Mouse (Mus musculus) layer of hippocampus, adult 8-10 months (tissue): ENCODE results near the gene Crygn. TPM values are rescaled to one million over a fixed set of nuclear protein-coding genes. Genes with fewer than 3 reads are reported as not detected.

Experiments
- DNase-seq, 2 experiments: peaks; one replicate each; pipeline ENCODE4 v3.0.0; 2022; ENCODE audit warnings: low spot score in 2 of 2
- total RNA-seq, 4 experiments: library from RNA; stranded (reverse); gene quantifications; 2 replicates each; pipeline ENCODE4 v1.2.4; 2022

Gene Crygn
- total RNA-seq, 4 experiments from 2014 or later, result 0.52 to 2.1 (median 1.3) TPM; not detected in 1

- no peak for DNase-seq
These were observed 8.1 kb downstream of the Crygn start for GRCm38 (mm10) chr5:24749731-24750130.

GRCm38 (mm10) chr5:24747533-24747932 is 10.3 kb downstream of the Crygn start:
- DNase-seq, result no peak

GRCm38 (mm10) chr5:24743956-24744355 is 13.9 kb downstream of the Crygn start:
- no peak for DNase-seq

GRCm38 (mm10) chr5:24741172-24741885 is 16.5 kb downstream of the Crygn start:
- DNase-seq, result no peak

- peak in 1 of 2 experiments; percentile 16 for DNase-seq
These were observed 18.6 kb downstream of the Crygn start for GRCm38 (mm10) chr5:24739141-24739753.

- DNase-seq, result no peak
These were observed 19.3 kb downstream of the Crygn start for GRCm38 (mm10) chr5:24738517-24738916.

- no peak for DNase-seq
These were observed 20.2 kb downstream of the Crygn start for GRCm38 (mm10) chr5:24737595-24737994.

- no peak for DNase-seq
These were observed 23.9 kb downstream of the Crygn start for GRCm38 (mm10) chr5:24733771-24734426.

- no peak for DNase-seq
These were observed 24.7 kb downstream of the Crygn start for GRCm38 (mm10) chr5:24733134-24733533.

- DNase-seq, result no peak
These were observed 26.8 kb downstream of the Crygn start for GRCm38 (mm10) chr5:24730986-24731385.

- no peak for DNase-seq
These were observed 27.3 kb downstream of the Crygn start, which contains the start of gene Wdr86 for GRCm38 (mm10) chr5:24730488-24730871. Gene Wdr86, minus strand, starts transcription at chr5:24730727.

- DNase-seq, result no peak
These were observed 27.9 kb downstream of the Crygn start for GRCm38 (mm10) chr5:24729797-24730487.

GRCm38 (mm10) chr5:24726901-24727836 is 30.6 kb downstream of the Crygn start:
- DNase-seq, result no peak

GRCm38 (mm10) chr5:24725897-24726296 is 31.9 kb downstream of the Crygn start:
- DNase-seq, result no peak

GRCm38 (mm10) chr5:24724805-24725204 is 33.0 kb downstream of the Crygn start:
- DNase-seq, result no peak

- DNase-seq, result no peak
These were observed 33.6 kb downstream of the Crygn start for GRCm38 (mm10) chr5:24724270-24724634.

- DNase-seq, result no peak
These were observed 34.1 kb downstream of the Crygn start for GRCm38 (mm10) chr5:24723527-24724269.

GRCm38 (mm10) chr5:24719852-24720251 is 38.0 kb downstream of the Crygn start:
- DNase-seq, result no peak

- DNase-seq, result no peak
These were observed 39.7 kb downstream of the Crygn start for GRCm38 (mm10) chr5:24718076-24718475.

- no peak for DNase-seq
These were observed 43.8 kb downstream of the Crygn start for GRCm38 (mm10) chr5:24713987-24714386.
